24 mouse cellular contexts compared by ENCODE assay signal in the genomic region with DNA sequence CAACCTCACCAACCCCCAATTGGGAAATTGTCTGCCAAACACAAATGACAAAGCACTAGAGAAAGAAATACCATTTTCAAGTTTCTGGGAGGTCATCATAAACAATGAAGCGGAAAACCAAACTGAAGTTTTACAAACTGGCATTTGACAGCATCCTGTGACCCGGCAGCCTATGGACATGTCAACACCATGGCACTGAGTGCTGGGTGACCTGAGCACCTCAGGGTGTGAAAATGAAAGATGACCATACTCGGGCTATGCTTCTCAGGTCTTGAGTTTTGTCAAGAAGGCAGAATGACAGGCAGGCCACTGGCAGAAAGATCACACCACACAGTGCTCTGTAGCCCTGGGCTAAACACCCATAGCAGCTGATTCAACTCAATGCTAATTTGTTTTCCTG.
"Had no signal": no experiment of that assay in that cellular context is flagged by ENCODE, and none has a peak within 500 bp of the region (broad histone marks: within the 10 kb centered on the region; RNA-seq: fewer than 3 reads in every experiment).

No protein-coding gene starts in this region.

- H3K27me3 ChIP-seq: heart, embryonic 12.5 days; hindbrain, embryonic 12.5 days; intestine, embryonic 15.5 days; limb, embryonic 13.5 days; limb, embryonic 15.5 days had no signal

- H3K4me1 ChIP-seq: hindbrain, embryonic 12.5 days; intestine, embryonic 15.5 days; limb, embryonic 13.5 days had no signal

- H3K9me3 ChIP-seq: heart, embryonic 10.5 days; heart, embryonic 12.5 days; hindbrain, embryonic 10.5 days; hindbrain, embryonic 12.5 days; intestine, embryonic 15.5 days; limb, embryonic 13.5 days; limb, embryonic 15.5 days had no signal

- H3K4me2 ChIP-seq: heart, embryonic 12.5 days; hindbrain, embryonic 12.5 days; intestine, embryonic 15.5 days; limb, embryonic 13.5 days; limb, embryonic 15.5 days had no signal

- H3K36me3 ChIP-seq: heart, embryonic 10.5 days; heart, embryonic 12.5 days; hindbrain, embryonic 10.5 days; hindbrain, embryonic 12.5 days; intestine, embryonic 15.5 days; limb, embryonic 13.5 days; limb, embryonic 15.5 days had no signal

- ATAC-seq: hindbrain, embryonic 16.5 days; inflammation-experienced regulatory T-cells, adult 6 months; intestine, embryonic 15.5 days; intestine, postnatal 0 days had no signal

- H3K9ac ChIP-seq: heart, embryonic 12.5 days; hindbrain, embryonic 12.5 days; intestine, embryonic 15.5 days; limb, embryonic 13.5 days; limb, embryonic 15.5 days had no signal

- DNase-seq: gastrocnemius, adult 2 months; gastrocnemius, postnatal 10 days; gastrocnemius, postnatal 25 days; heart, adult 18-20 months; heart, postnatal 10 days; heart, postnatal 4 days; kidney, adult 18-20 months; kidney, adult 8-10 months; kidney, postnatal 14 days; kidney, postnatal 36 days; layer of hippocampus, adult 9-11 months; layer of hippocampus, postnatal 36 days; left cerebral cortex, postnatal 4 days had no signal

- H3K4me3 ChIP-seq: gastrocnemius, adult 2 months; heart, embryonic 10.5 days; heart, embryonic 12.5 days; hindbrain, embryonic 10.5 days; hindbrain, embryonic 12.5 days; intestine, embryonic 15.5 days; limb, embryonic 13.5 days; limb, embryonic 15.5 days had no signal

- H3K27ac ChIP-seq: gastrocnemius, adult 2 months; heart, embryonic 10.5 days; hindbrain, embryonic 10.5 days; hindbrain, embryonic 12.5 days; intestine, embryonic 15.5 days; kidney, postnatal 0 days; limb, embryonic 13.5 days; limb, embryonic 15.5 days had no signal
